Mouse (Mus musculus) granulocyte monocyte progenitor cell, adult 5-6 weeks (primary cell): Measurements from ENCODE around the gene Ifi214. TPM values are rescaled to one million over a fixed set of nuclear protein-coding genes. Genes with fewer than 3 reads are reported as not detected.
"Not testable (repeated sequence)": the region's sequence is repeated elsewhere in the genome, so short reads cannot be mapped to it uniquely, and the experiment has no call there.

Source experiments
- ATAC-seq: replicated peaks from 2 replicates; pipeline ENCODE4 v1.8.0; 2016; ENCODE audit warnings: mild to moderate bottlenecking, moderate TSS enrichment, inconsistent platforms; ENCODE audit not compliant: poor library complexity, severe bottlenecking
- total RNA-seq, 2 experiments: library from RNA; stranded (forward) in 1 of 2; stranded (reverse) in 1 of 2; fragments of 200-712, 200-1000 nt in 1 of 2; fragments of >200 nt in 1 of 2; fragmentation: Nextera tagmentation in 1 of 2; gene quantifications; 2 replicates each; pipeline ENCODE4 v1.2.3; 2014 to 2017

Ifi214 gene
- 0.32 and 0.58 TPM in 2 replicates for total RNA-seq (2014; fragmentation: Nextera tagmentation)
- 0.05 and 0.22 TPM in 2 replicates for total RNA-seq (2017)

DNA sequence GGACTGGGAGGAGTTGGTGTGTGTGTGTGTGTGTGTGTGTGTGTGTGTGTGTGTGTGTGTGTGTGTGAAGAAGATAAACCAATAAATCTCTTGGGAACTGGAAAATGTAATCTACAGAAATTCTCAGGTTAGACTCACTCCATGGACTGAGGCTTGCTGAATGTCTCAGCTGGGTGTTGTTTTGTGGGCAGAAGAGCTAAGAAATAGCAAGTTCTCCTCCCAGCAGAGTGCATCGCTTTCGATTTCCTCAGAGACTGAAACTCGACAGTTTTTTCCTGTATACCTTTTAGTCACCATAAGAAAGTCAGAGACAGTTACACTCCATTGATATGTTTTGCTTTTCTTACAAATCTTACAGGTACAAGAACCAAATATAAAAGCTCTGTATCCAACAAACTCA lies at the start of gene Ifi214:
Gene Ifi214, minus strand, starts transcription at position 167 of the 400 bp plus-strand sequence.
- ATAC-seq: peak; percentile 42

DNA sequence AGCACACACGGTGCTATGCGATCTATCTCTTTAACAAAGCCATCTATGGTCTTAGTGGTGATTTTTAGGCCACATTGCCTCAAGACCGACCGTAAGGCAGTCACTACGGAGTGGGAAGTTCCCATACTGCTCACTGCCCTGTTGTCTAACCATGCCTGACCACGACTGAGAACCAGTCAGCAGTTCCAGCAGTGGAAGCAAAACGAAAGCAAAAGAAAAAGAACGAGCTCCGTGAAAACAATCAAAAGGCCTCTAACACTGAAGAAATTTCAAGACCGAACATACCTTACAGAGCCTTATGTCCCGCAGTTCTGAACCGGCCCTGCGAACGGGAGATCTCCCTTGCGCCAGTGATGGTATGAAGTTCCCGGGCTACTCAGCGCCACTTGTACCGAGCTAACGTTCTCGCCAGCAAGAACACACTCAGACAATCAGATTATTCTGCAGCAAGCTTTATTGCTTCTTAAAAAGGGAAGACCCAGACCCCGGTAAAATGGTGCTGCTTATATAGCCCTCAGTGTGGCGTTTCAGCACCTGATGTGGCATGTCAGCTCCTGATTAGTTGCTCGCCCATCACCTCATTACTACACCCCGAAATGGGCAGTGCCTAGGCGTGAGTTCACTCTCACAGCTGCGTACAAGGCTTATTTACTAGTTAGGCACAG lies 44.3 kb upstream of the Ifi214 start:
- ATAC-seq: no peak

DNA sequence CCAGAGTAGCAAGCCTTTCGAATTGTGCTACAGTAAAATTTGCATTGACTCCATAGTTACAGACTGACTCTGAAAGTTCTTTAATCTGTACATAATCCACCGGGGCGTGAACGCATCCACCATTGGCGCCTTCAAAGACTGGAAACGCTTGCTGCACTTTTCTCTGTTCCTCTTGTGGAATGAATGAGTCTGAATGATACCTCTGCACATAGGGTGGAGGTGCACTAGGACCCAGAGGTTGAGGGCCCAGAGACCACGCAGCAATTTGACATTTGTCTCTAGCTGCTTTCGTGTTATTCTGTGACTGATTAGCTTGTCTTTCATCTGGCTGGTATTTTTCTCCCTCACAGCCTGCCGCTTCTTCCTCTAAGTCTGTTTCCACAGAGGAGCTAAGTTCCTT lies 43.3 kb upstream of the Ifi214 start:
- ATAC-seq: no peak

DNA sequence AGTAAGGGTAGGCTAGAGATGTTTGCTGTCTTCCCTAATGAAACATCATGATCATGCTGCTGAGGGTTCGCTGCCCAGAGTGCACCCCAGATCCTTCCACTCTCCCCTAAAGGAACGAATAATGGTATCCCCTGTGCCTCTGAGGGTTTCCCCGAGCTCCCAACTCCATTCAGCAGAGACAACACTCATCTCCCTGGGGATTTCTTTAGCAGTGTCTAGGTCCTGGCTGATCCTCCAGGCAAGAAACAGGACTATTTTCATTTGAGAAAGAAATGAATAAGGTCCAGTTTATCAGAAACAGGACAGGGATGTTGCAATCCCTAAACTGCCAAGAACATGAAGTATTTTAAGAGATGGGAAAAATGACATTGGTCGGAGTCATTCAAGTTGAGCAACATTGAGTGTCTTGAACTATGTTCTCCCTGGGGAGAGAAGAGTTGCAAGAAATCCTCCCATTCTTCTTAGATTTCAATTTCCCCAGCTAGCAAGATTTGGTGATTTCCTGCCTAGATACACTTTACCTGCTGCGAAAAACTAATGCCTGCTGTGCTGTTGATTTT lies 14.8 kb upstream of the Ifi214 start:
- peak; percentile 22; the same call in 1 of the 2 replicates for ATAC-seq

DNA sequence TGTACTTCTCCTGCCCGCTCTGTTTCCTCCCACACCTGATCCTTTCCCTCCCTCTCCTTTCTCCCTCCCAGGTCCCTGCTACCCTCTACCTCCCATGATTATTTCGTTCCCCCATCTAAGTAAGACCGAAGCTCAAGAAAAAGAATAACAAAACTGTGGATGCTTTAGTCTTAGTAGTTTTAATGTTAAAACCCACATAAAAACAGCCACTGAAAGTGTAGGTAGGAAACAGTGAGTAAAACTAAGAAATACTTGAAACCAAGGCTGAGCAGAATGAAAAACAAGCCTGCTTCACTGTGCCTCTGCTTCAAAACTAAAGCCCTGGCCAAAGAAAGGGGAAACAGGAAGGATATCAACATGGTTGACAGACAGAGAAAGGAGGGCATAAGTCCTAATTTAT lies 13.0 kb upstream of the Ifi214 start:
- not testable (repeated sequence) for ATAC-seq

DNA sequence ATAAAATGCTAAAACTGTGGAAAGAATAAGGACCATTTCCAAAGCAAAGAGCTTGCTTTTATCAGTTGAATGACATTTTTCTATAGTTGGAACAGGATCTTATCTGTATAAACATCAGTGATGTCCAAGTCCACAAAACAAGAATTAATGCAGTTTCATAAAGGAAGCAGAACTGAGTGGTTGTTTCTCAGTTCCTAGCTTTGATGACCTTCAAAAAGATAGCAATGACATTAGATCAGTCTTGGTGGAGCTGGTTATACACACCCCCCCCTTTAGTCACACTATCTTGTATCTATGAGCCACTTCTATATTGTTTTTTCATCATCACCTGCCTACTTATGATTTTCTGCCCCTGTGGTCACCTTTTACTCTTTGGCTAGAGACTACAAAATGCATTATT lies 14.3 kb downstream of the Ifi214 start:
- ATAC-seq: peak; percentile 53

DNA sequence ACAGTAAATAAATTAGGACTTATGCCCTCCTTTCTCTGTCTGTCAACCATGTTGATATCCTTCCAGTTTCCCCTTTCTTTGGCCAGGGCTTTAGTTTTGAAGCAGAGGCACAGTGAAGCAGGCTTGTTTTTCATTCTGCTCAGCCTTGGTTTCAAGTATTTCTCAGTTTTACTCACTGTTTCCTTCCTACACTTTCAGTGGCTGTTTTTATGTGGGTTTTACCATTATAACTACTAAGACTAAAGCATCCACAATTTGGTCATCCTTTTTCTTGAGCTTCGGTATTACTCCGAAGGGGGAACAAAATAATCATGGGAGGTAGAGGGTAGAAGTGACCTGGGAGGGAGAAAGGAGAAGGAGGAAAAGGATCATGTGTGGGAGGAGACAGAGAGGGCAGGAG lies 25.2 kb downstream of the Ifi214 start:
- not testable (repeated sequence) for ATAC-seq

DNA sequence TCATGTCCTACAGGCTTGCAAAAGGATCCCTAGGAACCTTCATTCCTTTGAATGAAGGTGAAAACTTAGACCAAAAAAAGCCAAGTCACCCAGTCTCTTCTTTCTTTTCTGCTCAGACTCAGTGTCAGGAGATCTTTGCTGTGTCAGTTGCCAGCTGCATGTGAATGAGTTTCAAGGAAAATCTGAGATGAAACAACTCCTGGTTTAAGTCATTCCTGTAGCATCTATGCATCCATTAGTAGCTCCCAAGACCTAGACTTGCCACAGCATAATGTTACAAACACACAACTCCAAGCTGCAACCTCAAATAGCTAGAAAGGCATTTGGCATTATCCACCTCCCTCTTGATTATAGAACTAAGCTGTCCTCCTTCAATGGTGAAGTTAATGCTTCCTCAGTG lies 44.3 kb downstream of the Ifi214 start:
- not testable (repeated sequence) for ATAC-seq

DNA sequence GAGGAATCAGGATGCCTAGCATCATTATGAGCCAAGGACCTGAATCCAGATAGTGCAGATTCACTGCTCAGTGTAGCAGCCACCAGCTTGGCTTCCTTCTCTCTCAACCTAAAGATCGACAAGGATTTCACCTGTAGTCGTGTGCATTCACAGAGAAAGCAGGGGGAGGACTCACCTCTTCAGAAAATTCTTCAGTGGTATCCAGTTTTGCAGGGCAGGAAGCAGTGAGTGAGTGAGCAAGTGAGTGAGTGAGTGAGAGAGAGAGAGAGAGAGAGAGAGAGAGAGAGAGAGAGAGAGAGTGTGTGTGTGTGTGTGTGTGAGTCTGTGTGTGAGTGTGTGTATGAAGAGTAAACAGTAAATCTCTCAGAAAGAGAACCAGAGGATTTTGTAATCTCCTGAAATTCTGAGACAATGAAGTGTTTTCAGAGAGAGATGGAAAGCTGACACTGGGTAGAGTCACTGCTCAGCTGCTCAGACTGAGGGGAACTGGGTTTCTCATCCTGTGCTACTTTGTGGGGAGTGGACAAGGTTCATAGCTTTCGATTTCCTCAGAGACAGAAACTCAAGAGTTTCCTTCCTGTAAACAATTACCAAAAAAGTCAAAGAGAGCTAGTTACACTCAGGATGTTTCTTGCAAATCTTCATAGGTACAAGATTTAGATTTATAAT lies 44.8 kb downstream of the Ifi214 start, which contains the start of gene Ifi206:
Gene Ifi206, minus strand, starts transcription at position 230 of the 669 bp plus-strand sequence.
- ATAC-seq: peak; percentile 52; the same call in 1 of the 2 replicates

DNA sequence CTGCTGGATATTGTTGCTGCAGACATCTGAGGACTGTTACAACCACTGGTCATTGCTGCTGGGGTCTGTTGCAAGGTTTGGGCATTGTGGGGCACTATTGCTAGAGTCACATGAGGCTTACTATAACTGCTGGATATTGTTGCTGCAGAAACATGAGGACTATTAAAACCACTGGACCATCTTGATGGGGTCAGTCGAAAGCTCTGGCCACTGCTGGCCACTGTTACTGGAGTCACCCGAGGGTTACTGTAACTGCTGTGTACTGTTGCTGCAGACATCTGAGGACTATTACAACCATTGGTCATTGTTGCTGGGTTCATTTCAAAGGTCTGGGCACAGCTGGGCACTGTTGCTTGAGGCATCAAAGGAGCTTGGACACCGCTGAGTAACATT lies 54.6 kb downstream of the Ifi214 start:
- not testable (repeated sequence) for ATAC-seq

DNA sequence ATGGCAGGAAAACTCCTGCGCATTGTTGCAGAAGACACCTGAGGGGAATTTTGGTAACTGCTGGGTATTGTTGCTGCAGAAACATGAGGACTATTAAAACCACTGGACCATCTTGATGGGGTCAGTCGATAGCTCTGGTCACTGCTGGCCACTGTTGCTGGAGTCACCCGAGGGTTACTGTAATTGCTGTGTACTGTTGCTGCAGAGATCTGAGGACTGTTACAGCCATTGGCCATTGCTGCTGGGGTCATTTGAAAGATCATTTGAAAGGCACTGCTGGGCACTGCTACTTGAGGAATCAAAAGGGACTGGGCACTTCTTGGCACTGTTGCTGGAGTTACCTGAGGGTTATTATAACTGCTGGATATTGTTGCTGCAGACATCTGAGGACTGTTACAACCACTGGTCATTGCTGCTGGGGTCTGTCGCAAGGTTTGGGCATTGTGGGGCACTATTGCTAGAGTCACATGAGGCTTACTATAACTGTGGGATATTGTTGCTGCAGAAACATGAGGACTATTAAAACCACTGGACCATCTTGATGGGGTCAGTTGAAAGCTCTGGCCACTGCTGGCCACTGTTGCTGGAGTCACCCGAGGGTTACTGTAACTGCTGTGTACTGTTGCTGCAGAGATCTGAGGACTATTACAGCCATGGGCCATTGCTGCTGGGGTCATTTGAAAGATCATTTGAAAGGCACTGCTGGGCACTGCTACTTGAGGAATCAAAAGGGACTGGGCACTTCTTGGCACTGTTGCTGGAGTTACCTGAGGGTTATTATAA lies 55.2 kb downstream of the Ifi214 start:
- not testable (repeated sequence) for ATAC-seq

Other genes starting within 250 kb of the Ifi214 start
- not detected in 2 replicates for gene Ackr1, start 202.2 kb downstream of the Ifi214 start, total RNA-seq (2014; fragmentation: Nextera tagmentation)
- not detected in 2 replicates for gene Ackr1, start 202.2 kb downstream of the Ifi214 start, total RNA-seq (2017)
- 59.1 and 67.7 TPM in 2 replicates for gene Aim2, start 185.1 kb downstream of the Ifi214 start, total RNA-seq (2014; fragmentation: Nextera tagmentation)
- 80.6 and 90.7 TPM in 2 replicates for gene Aim2, start 185.1 kb downstream of the Ifi214 start, total RNA-seq (2017)
- not detected in 2 replicates for gene Cadm3, start 168.3 kb downstream of the Ifi214 start, total RNA-seq (2014; fragmentation: Nextera tagmentation)
- 0.26 TPM in 1 of 2 replicates, not detected in the other for gene Cadm3, start 168.3 kb downstream of the Ifi214 start, total RNA-seq (2017)
- gene Ifi206, start 44.9 kb downstream of the Ifi214 start, total RNA-seq (2014; fragmentation: Nextera tagmentation): not detected in 2 replicates
- 0.05 and 0.13 TPM in 2 replicates for gene Ifi206, start 44.9 kb downstream of the Ifi214 start, total RNA-seq (2017)
- gene Ifi213, start 63.3 kb upstream of the Ifi214 start, total RNA-seq (2014; fragmentation: Nextera tagmentation): not detected in 2 replicates
- 0.47 TPM in 1 of 2 replicates, not detected in the other for gene Ifi213, start 63.3 kb upstream of the Ifi214 start, total RNA-seq (2017)
- 77.0 and 77.3 TPM in 2 replicates for gene Ifi209, start 95.0 kb upstream of the Ifi214 start, total RNA-seq (2014; fragmentation: Nextera tagmentation)
- 143 and 146 TPM in 2 replicates for gene Ifi209, start 95.0 kb upstream of the Ifi214 start, total RNA-seq (2017)
- not detected in 2 replicates for gene Ifi208, start 137.7 kb upstream of the Ifi214 start, total RNA-seq (2014; fragmentation: Nextera tagmentation)
- gene Ifi208, start 137.7 kb upstream of the Ifi214 start, total RNA-seq (2017): not detected in 2 replicates
- not detected in 2 replicates for gene Ifi207, start 205.8 kb upstream of the Ifi214 start, total RNA-seq (2014; fragmentation: Nextera tagmentation)
- 0.41 and 1.1 TPM in 2 replicates for gene Ifi207, start 205.8 kb upstream of the Ifi214 start, total RNA-seq (2017)
- gene Ifi204, start 231.0 kb upstream of the Ifi214 start, total RNA-seq (2014; fragmentation: Nextera tagmentation): 2.1 and 5.1 TPM in 2 replicates
- 7.9 and 10.9 TPM in 2 replicates for gene Ifi204, start 231.0 kb upstream of the Ifi214 start, total RNA-seq (2017)